Mouse (Mus musculus) spleen, adult 2 months (tissue): ENCODE measurements around the gene Nsg2.

Source experiments
- CTCF ChIP-seq: fragments of 200-500 bp; IDR thresholded peaks from 2 replicates; pipeline ENCODE4 v1.5.1; 2011; ENCODE audit warnings: mild to moderate bottlenecking, inconsistent platforms; ENCODE audit not compliant: insufficient read depth, insufficient read length, insufficient replicate concordance; ENCODE audit errors: extremely low read depth
- POLR2A ChIP-seq: fragments of 200-500 bp; IDR thresholded peaks from 2 replicates; pipeline ENCODE4 v1.6.1; 2011; ENCODE audit warnings: low read depth, low read length, inconsistent platforms

DNA sequence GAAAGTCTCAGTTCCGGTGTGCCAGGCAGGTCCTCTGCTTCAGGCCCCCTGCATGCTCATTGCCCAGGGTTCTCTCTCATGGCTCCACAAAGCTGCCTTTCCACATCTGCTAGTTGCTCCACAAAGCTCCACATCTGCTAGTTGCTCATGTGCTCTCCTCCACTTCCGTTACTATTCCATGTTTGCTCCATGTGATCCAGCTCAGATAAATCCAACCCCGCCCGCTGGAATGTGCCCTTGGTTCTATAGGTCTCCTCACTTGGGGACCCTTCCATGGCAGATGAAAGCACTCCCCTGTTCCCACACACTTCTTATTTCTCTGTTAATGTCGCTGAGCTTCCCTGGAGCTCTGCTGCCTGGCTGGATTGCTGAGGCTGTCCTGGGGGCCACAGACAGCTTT lies 26.4 kb downstream of the Nsg2 start:
- TF ChIP-seq CTCF (no peak), POLR2A (no peak)
